Mouse (Mus musculus): ENCODE results near the gene Tspo2. TPM values are rescaled to one million over a fixed set of nuclear protein-coding genes. Genes with fewer than 3 reads are reported as not detected.
"Not testable (repeated sequence)": the region's sequence is repeated elsewhere in the genome, so short reads cannot be mapped to it uniquely, and the experiment has no call there.

Gene Tspo2
- polyA plus RNA-seq, 1 experiment from 2014 or later: 0.51 TPM

DNA sequence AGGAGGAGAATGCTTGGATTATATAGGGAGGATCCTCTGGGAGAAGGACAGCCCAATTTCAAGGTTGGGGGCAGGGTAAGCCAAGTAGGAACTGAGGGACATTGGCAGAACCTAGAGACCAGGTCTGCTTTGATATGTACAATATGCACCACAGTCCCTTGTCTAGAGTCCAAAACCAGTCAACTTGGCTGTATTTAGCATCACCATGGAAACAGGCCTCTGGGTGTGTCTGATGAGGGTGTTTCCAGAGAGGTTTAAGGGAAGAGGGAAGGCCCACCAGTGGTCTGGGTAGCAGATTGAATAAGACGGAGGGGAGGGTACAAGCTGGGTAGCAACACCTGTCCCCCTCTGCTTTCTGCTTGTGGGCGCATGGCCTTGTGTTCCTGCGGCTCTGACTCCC lies 38.1 kb upstream of the Tspo2 start:
- no peak overlapping the region for H3K27ac ChIP-seq (replicated peaks)
- H3K4me2 ChIP-seq (replicated peaks; ENCODE audit: low read depth): no peak overlapping the region
- H3K9ac ChIP-seq (ENCODE audit: low read length): no peak overlapping the region
- H3K4me1 ChIP-seq (replicated peaks; ENCODE audit: control insufficient read depth, insufficient read depth): no peaks in the 10 kb centered on the region
- ATAC-seq (ENCODE audit: low FRiP score, low TSS enrichment): no peak
- no peaks in the 10 kb centered on the region for H3K36me3 ChIP-seq (ENCODE audit: control insufficient read depth, insufficient read depth, low read length)
- H3K4me3 ChIP-seq (ENCODE audit: low read depth, low read length): no peak overlapping the region
- no peaks in the 10 kb centered on the region for H3K27me3 ChIP-seq (ENCODE audit: control insufficient read depth, insufficient read depth, low read length)
- WGBS: 92% methylated on average over 3 of the region's 3 CpGs
- DNase-seq (ENCODE audit: low spot score): no peak
- TF ChIP-seq EP300 (optimal IDR thresholded peaks at IDR 0.05): no peak
- no peak for TF ChIP-seq CTCF (IDR thresholded peaks at IDR 0.05; ENCODE audit: low read depth)
- H3K9me3 ChIP-seq (ENCODE audit: control insufficient read depth, low read length): no peaks in the 10 kb centered on the region

DNA sequence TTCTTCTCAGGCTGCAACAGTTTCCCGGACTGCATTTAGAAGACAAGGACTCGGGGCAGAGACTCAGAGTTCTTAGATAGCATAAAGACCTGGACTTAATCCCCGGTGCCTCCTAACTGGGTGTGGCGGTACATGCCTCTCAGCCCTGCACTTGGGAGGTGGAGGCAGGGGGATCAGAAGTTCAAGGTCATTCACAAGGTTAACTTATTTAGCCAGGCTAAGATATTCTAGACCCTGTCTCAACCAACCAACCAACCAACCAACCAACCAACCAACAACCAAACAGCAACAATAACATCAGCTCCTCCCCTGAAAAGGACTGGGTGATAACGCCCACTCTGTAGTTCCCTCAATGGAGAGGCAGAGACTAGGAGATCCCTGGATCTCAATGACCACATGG lies 32.9 kb upstream of the Tspo2 start:
- TF ChIP-seq CTCF (IDR thresholded peaks at IDR 0.05; ENCODE audit: low read depth): no peak
- TF ChIP-seq EP300 (optimal IDR thresholded peaks at IDR 0.05): no peak
- H3K4me1 ChIP-seq (replicated peaks; ENCODE audit: control insufficient read depth, insufficient read depth): no peaks in the 10 kb centered on the region
- no peak overlapping the region for H3K27ac ChIP-seq (replicated peaks)
- H3K36me3 ChIP-seq (ENCODE audit: control insufficient read depth, insufficient read depth, low read length): no peaks in the 10 kb centered on the region
- no peak overlapping the region for H3K4me2 ChIP-seq (replicated peaks; ENCODE audit: low read depth)
- H3K27me3 ChIP-seq (ENCODE audit: control insufficient read depth, insufficient read depth, low read length): no peaks in the 10 kb centered on the region
- 83% methylated on average over 5 of the region's 5 CpGs for WGBS
- no peak overlapping the region for H3K4me3 ChIP-seq (ENCODE audit: low read depth, low read length)
- no peak for DNase-seq (ENCODE audit: low spot score)
- no peaks in the 10 kb centered on the region for H3K9me3 ChIP-seq (ENCODE audit: control insufficient read depth, low read length)
- no peak for ATAC-seq (ENCODE audit: low FRiP score, low TSS enrichment)
- no peak overlapping the region for H3K9ac ChIP-seq (ENCODE audit: low read length)

- no peak overlapping the region for H3K4me2 ChIP-seq (replicated peaks; ENCODE audit: low read depth)
- no peak for TF ChIP-seq EP300 (optimal IDR thresholded peaks at IDR 0.05)
- no peak for TF ChIP-seq CTCF (IDR thresholded peaks at IDR 0.05; ENCODE audit: low read depth)
- no peak for ATAC-seq (ENCODE audit: low FRiP score, low TSS enrichment)
- no peaks in the 10 kb centered on the region for H3K4me1 ChIP-seq (replicated peaks; ENCODE audit: control insufficient read depth, insufficient read depth)
- no peak for DNase-seq (ENCODE audit: low spot score)
- 76% methylated on average over 5 of the region's 5 CpGs for WGBS
- no peaks in the 10 kb centered on the region for H3K36me3 ChIP-seq (ENCODE audit: control insufficient read depth, insufficient read depth, low read length)
- no peak overlapping the region for H3K27ac ChIP-seq (replicated peaks)
- H3K9ac ChIP-seq (ENCODE audit: low read length): no peak overlapping the region
- no peaks in the 10 kb centered on the region for H3K27me3 ChIP-seq (ENCODE audit: control insufficient read depth, insufficient read depth, low read length)
- no peaks in the 10 kb centered on the region for H3K9me3 ChIP-seq (ENCODE audit: control insufficient read depth, low read length)
- no peak overlapping the region for H3K4me3 ChIP-seq (ENCODE audit: low read depth, low read length)
These were observed 32.4 kb upstream of the Tspo2 start for GRCm38 (mm10) chr17:48483764-48484163.

- Histone ChIP-seq H3K4me3 (ENCODE audit: low read depth, low read length) (no peak overlapping the region), H3K36me3 (ENCODE audit: control insufficient read depth, insufficient read depth, low read length) (no peaks in the 10 kb centered on the region), H3K27me3 (ENCODE audit: control insufficient read depth, insufficient read depth, low read length) (no peaks in the 10 kb centered on the region), H3K9me3 (ENCODE audit: control insufficient read depth, low read length) (no peaks in the 10 kb centered on the region), H3K27ac (replicated peaks) (no peak overlapping the region), H3K4me1 (replicated peaks; ENCODE audit: control insufficient read depth, insufficient read depth) (no peaks in the 10 kb centered on the region), H3K9ac (ENCODE audit: low read length) (no peak overlapping the region), H3K4me2 (replicated peaks; ENCODE audit: low read depth) (no peak overlapping the region)
- 83% methylated on average over 10 of the region's 10 CpGs for WGBS
- ATAC-seq (ENCODE audit: low FRiP score, low TSS enrichment) (no peak), DNase-seq (ENCODE audit: low spot score) (no peak)
- TF ChIP-seq CTCF (IDR thresholded peaks at IDR 0.05; ENCODE audit: low read depth): no peak
These were observed 28.6 kb upstream of the Tspo2 start for GRCm38 (mm10) chr17:48479952-48480351.

DNA sequence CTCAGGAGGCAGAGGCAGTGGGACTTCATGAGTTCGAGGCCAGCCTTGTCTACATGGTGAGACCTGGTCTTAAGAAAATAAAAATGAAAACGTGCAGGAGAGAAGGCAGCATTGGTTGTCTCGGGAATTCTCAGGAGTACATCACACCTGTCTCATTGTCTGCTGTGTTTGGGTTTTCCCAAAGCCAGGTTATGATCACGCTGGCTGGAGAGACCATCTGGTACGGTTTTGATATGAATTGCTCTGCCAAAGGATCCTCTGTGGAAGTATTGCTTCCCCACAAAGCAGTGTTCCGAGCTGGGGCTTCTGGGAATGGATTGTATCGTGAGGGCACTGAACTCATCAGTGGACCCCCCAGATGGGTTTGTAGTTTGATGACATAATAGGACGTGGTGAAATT lies 24.1 kb upstream of the Tspo2 start:
- no peak overlapping the region for H3K9ac ChIP-seq (ENCODE audit: low read length)
- no peak for TF ChIP-seq EP300 (optimal IDR thresholded peaks at IDR 0.05)
- TF ChIP-seq CTCF (IDR thresholded peaks at IDR 0.05; ENCODE audit: low read depth): no peak
- no peak overlapping the region for H3K4me3 ChIP-seq (ENCODE audit: low read depth, low read length)
- H3K36me3 ChIP-seq (ENCODE audit: control insufficient read depth, insufficient read depth, low read length): no peaks in the 10 kb centered on the region
- DNase-seq (ENCODE audit: low spot score) (no peak), ATAC-seq (ENCODE audit: low FRiP score, low TSS enrichment) (no peak)
- H3K9me3 ChIP-seq (ENCODE audit: control insufficient read depth, low read length): no peaks in the 10 kb centered on the region
- H3K27me3 ChIP-seq (ENCODE audit: control insufficient read depth, insufficient read depth, low read length): no peaks in the 10 kb centered on the region
- H3K27ac ChIP-seq (replicated peaks): no peak overlapping the region
- H3K4me1 ChIP-seq (replicated peaks; ENCODE audit: control insufficient read depth, insufficient read depth): no peaks in the 10 kb centered on the region
- no peak overlapping the region for H3K4me2 ChIP-seq (replicated peaks; ENCODE audit: low read depth)
- WGBS: 83% methylated on average over 8 of the region's 8 CpGs

DNA sequence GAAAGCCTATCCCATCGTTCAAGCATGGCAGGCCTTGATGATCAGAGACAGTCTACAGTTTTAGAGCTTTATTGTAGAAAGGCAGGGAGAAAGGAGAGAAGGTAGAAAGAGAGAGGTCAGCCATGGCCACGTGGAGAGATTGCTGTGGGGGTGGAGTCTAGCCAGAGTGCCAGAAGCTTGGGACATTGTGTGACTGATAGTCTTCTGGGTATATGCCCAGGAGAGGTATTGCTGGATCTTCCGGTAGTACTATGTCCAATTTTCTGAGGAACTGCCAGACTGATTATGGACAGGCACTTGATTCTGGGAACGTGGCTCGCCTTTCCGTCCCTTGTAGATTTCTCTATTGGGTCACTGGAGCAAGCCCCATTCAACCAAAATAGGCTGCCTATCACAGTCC lies 23.0 kb upstream of the Tspo2 start:
- H3K9me3 ChIP-seq (ENCODE audit: control insufficient read depth, low read length); ATAC-seq (ENCODE audit: low FRiP score, low TSS enrichment); H3K4me3 ChIP-seq (ENCODE audit: low read depth, low read length); H3K4me1 ChIP-seq (replicated peaks; ENCODE audit: control insufficient read depth, insufficient read depth); H3K36me3 ChIP-seq (ENCODE audit: control insufficient read depth, insufficient read depth, low read length); H3K9ac ChIP-seq (ENCODE audit: low read length); H3K27ac ChIP-seq (replicated peaks); H3K27me3 ChIP-seq (ENCODE audit: control insufficient read depth, insufficient read depth, low read length); DNase-seq (ENCODE audit: low spot score); H3K4me2 ChIP-seq (replicated peaks; ENCODE audit: low read depth): not testable (repeated sequence)
- WGBS: 85% methylated on average over 6 of the region's 6 CpGs
